Mouse (Mus musculus) left cerebral cortex, adult 18-20 months (tissue): ENCODE results near the gene Cep170b. TPM values are rescaled to one million over a fixed set of nuclear protein-coding genes. Genes with fewer than 3 reads are reported as not detected.

Source experiments
- DNase-seq, 2 experiments: peaks; one replicate each; pipeline ENCODE4 v3.0.0; 2021 to 2022; ENCODE audit warnings: low spot score in 2 of 2, mixed read lengths in 1 of 2
- total RNA-seq, 2 experiments: library from RNA; stranded (reverse); gene quantifications; 2 replicates each; pipeline ENCODE4 v1.2.3; 2021

The Cep170b gene
- total RNA-seq, 2 experiments from 2014 or later, result 267 to 284 TPM

DNA sequence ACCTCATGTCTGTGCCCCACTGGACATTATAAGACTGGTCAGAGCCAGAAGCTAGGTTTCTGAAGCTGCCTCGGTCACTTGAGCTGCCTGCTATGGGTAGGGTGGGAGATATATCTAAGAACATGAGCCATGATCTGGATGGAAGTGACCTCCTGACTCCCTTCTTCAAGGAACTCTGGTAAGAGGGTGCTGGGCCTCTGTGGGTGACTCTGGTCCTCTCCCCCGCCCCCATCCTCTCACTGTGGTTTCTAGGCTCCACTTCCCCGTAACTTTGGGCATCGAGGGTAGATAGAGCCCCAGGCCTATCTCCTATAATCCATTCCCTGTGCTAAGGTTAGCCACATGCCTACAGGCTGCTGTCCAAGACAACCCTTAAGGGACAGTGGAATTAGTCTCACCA lies 41.2 kb downstream of the Cep170b start:
- DNase-seq, result no peak

DNA sequence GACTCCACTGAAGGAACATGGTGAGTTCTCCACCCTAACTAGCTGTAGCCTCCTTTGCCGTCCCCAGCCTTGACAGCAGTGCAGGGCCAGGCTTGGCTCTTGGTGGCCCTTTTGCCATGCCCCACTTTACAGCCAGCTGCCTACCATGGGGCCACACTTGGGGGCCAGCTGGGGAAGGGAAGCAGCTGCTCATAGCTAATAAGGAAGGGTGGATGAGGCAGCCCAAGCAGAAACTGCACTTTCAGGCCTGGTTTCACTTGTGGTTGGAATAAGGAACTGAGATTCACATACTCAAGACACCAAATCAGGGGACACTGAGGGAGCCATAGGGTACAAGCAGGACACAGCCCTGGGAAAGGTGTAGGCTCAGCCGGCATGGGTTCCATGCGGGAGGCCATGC lies 41.8 kb downstream of the Cep170b start:
- DNase-seq, result no peak

DNA sequence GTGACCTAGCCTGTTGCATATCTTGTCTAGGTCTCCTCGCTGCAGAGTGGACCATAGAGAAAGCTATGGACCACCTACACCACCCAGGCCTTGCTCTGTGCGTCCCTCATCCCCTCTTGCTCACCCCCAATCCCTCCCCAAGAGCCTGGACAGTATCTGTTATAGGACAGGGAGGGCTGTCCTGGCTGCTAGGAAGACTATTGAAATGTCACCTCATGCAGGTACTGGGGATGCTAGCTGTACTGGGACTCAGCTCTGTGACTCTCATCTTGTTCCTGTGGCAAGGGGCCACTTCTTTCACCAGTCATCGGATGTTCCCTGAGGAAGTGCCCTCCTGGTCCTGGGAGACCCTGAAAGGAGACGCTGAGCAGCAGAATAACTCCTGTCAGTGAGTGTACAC lies 42.9 kb downstream of the Cep170b start:
- no peak for DNase-seq

DNA sequence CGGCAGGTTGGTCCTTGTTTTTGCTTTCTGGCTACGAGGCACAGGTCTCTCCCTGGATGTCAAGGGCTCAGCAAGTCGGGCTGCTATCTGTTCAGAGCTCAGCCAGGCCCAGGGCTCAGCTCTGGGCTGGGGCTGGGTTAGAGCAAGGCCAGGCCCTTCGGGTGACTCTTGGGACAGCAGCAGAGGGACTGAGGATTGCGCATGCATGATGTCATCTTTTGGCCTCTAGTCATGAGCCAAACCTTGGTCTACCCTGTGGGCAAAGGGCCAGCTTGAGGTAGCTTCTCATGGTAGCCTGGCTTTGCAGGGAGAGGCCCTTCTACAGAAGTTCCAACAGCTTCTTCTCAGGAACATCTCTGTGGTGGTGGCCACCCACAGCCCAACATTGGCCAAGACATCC lies 43.9 kb downstream of the Cep170b start:
- no peak for DNase-seq

DNA sequence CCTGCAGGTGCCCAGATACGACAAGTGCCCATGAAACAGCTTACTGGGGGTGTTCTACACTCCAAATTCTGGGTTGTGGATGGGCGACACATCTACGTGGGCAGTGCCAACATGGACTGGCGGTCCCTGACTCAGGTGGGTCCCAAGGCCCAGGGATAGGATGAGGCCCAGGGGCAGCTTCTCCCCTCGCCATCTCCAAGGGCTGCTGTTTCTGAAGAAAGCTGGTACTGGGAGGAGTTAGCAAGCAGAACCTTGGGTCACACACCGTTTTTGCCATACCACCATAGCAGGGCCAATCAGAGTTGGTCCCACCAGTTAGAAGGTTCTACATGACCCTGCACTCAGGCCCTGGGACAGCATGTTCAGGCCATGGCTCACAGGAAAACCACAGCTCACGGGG lies 44.7 kb downstream of the Cep170b start:
- DNase-seq, result no peak

DNA sequence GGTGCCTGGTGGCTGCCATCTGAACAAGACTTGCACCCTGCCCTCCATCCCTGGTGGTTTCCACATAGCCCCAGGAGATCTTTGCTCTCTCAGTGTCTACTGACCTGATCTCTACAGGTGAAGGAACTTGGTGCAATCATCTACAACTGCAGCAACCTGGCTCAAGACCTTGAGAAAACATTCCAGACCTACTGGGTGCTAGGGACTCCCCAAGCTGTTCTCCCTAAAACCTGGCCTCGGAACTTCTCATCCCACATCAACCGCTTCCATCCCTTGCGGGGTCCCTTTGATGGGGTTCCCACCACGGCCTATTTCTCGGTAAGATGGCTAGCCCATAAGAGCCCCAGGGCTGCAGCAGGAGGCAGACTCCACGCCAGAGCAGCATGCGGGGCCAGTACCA lies 46.3 kb downstream of the Cep170b start:
- no peak for DNase-seq

DNA sequence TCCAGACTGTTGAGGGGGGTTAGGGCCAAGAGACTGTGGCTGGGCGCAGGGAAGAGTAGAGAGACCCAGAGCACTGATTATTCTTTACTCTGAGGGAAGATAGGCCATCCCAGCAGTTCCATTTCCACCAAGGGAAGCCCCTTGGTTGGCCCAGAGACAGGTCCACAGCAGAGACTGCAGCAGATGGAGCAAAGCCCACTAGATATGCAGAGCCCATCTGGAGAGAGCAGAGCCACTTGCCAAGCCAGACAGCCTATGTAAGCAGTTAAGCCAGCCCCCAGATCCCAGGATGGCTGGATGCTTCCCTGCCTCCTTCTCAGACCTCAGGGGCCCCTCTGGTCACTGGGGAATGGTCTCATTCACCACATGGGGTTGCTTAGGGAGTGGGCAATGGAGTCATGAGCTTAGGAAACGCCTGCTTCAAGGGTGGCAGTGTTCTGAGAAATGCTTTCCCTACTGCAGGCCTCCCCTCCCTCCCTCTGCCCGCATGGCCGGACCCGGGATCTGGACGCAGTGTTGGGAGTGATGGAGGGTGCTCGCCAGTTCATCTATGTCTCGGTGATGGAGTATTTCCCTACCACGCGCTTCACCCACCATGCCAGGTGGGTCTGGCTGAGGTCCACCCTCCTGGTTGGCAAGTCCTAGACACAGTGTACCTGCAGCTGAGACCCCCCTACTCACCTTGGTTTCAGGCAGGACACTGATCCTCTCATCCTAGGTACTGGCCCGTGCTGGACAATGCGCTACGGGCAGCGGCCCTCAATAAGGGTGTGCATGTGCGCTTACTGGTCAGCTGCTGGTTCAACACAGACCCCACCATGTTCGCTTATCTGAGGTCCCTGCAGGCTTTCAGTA lies 47.0 kb downstream of the Cep170b start:
- DNase-seq, result no peak

DNA sequence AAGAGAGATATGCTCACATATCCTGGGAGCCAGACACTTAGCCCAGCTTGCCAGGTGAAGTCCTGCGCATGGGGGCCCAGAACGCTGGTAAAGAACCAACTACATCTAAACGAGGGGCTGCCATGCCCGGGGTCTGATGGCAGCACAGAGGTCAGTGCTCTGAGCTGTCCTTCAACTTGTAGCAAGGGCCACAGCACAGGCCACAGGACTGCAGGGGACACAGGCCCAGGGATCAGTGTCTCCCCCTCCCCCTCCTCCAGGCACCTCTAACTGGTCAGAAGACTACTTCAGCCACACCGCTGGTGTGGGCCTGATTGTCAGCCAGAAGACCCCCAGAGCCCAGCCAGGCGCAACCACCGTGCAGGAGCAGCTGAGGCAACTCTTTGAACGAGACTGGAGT lies 47.9 kb downstream of the Cep170b start:
- DNase-seq, result no peak

DNA sequence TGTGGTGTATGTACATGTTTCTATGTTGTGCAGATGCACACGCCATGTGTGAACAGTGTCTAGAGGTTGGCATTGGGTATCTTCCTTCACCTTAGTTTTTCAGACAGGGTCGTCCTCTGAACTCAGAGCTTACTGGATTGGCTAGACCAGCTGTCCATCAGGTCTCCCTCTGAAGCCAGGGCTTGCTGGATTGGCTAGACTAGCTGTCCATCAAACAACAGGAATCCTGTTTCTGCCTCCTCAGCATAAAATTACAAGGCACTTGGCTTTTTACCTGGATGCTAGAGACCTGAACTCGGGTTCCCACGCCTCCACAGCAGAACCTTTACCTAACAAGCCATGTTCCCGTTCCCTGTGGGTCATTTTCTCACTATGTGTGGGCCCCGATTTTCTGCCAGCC lies 48.8 kb downstream of the Cep170b start:
- peak in 1 of 2 experiments; percentile 26 for DNase-seq

DNA sequence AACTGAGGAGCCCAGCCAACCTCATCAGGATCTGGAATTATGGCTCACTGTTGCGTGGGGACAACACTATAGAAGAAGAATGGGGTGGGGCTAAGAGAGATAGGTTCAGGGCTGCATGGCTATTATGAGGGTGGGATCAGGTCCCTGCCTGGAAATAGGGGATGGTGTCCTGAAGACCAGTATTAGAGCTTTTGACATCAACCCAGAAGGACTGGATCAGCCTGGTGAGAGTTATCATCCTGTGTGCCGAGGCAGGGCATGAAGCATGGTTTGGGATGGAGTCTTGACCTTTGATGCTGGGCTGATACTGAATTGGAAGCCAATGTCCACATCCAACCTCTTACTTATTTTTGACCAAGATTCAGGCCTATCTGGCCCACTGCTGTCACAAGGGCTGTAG lies 49.5 kb downstream of the Cep170b start:
- no peak for DNase-seq

DNA sequence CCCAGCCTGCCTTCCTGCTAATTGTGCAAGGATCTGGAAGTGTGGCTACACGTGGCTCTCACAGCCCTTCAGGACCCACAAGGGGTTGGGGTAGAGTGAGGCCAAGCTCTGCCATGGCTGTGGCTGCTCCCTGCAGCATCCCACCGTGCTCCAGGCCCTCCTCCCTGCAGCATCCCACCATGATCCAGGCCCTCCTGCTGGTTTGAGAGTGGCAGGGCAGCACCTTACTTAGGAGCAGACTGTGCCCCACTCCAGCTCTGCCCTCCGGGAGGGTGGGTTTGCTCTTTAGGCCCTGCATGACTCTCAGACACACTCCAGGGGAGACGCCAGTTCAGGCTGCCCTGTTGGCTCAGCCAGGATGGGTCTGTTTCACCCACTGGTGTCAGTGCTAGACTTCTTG lies 50.1 kb downstream of the Cep170b start:
- DNase-seq, result no peak

DNA sequence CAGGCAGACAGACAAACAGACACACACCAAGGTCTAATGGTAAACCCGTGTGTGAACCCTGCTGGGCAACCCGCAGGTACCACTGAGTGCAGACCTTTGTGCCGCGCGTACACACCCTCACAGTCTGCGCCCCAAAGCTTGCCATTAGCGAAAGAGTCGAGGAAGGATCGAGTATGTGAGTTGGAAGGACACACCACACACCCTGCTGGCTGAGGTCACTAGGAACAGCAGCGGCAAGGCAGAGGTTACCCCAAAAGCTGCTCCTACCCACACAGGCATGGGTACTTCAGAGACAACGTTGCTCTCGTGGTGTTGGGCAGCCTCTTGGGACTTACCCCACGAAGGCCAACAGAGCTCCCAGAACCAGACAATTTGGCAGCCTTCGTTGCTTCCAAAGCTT lies 52.1 kb downstream of the Cep170b start:
- DNase-seq, result no peak

DNA sequence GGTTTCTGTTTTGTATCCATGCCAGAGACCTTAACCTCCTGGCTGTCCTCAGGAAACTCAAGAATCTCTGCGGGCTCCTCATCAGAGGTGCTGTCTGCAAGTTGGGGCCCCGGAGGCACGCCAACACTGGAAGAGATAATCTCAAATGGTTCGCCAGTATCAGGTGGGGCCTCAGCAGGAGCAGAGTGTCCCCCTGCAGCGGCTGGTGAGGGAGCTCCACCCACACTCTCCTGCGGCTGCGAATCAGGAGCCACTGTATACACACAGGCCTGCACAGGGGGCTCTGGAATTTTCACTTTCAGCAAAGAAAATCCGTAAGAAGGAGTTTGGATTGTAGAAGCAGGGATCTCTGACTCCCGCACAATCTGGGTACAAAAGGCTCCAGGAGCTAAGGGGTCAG lies 53.1 kb downstream of the Cep170b start:
- DNase-seq, result no peak

DNA sequence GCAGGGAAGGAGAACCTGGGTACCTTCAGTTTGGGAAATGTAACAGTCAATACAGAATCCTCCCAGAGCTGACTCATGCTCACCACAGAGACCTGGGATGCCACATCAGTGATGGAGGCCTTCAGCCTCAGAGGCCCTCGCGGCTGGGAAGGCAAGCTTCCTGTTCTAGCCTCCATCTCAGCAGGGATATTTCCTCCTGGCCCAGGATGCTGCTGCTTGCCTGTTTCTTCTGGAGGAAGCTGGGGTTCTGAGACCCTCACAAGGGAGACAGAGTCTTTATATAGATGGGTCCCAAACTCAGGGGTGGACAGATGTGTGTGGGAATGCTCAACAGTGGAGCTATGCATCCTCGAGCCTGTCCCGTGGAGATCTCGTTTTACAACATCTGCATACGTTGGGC lies 53.8 kb downstream of the Cep170b start:
- no peak for DNase-seq

DNA sequence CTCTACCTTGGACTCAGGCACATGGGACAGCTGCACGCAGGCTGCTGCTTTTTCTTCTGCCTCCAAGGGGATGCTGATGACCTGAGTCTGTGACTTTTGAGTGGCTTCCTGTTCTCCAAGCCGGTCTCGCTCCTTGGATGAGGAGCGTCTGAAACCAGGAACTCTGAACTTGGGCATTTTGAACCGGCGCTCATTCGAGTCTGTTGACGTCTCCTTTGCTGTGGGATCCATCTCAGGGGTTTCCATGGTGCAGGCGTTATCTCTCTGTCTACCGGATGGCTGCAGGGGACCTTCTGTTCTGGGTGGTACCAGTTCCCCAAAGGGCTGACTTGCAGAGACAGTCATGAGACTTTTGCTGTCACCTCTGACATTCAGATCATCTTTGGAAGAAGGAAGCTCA lies 54.2 kb downstream of the Cep170b start:
- DNase-seq, result no peak

DNA sequence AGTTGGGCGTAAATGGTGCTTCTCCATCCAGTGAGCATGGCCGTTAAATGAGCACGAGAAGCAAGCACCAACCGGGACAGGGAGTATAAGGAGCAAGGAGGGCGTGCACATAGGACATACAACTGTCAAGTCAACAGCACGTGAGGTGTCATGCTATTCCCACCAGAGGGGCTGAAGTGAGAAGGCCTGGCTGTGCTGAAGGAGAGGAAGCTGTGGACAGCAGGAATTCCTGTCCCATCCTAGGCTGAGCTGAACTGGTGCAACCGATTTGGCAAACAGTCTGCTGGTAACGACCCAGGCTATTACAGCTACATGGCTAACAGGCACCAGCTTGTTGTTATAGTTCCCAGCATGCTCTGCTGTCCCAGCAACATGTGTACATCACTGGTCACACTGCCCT lies 70.8 kb downstream of the Cep170b start:
- no peak for DNase-seq

DNA sequence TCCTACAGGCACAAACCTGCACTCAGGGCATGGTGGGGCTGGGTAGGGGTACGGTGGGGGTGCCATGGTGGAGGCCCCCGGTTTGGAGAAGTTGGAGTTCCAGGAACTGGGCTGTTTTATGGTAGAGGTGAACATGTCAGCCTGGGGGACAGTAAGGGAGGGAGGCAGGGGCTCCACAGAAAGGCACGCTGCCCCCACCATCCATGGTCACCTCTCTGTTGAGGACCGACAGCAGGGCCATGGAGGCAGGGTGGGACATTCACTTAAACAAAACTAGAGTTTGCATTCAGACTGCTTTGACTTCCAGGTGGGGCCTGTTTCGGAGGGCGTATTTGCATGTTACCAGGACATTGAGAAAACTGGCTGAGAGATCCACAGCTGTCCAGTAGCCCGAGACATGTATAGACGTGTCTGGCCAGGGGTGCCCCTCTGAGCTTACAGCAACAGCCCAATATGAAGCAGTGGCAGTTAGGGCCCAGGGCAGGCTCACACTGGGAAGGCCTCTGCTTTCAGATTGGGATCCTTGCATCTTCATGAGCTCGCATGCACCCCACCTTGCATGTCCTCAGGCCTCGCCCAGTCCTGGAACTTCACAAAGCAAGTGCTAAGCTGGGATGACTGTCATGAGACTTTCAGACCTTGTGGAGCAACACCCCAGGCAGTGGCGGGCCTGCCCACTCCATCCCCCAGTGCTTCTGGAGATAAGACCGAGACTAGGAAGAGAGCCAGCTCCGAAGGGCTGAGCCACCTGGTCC lies 73.5 kb downstream of the Cep170b start:
- no peak for DNase-seq

DNA sequence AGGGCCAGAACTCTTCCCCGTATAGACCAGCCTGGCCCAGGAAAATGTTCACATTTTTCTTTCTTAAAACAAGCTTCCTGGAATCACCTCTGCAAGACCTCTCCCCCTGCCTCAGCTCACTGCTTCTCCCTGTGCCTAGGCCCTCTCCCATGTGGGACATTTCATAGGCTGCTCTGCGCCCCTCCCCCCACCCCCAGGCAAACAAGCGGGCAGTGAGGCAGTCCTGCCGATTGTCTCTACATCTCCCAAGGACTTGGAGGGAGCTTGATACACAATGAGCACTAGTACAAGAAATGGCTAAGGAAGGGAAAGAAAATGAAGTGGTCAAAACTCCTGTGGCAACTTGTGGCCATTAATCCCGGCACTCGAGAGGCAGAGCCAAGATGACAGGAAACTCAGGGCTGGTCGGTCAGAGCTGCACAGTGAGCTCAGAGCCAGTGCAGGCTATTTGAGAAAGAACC lies 74.1 kb downstream of the Cep170b start:
- DNase-seq, result no peak

DNA sequence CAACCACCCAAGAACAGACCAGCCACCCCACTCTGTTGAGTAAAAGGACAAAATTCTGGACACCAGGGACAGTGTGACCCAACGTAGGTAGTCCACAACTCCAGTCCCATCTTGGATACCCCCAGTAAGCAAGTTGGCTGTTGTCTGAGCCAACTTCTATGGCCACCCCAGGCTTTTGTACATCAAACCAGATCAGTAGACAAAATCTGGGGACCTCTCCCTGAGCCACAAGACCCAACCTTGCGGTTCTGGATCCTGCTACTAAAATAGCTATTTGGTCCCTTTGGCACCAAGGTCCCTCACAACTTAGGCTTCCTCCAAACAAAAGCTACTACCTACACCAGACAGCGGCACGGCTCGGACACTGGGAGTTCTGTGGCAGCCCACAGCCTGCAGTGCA lies 74.7 kb downstream of the Cep170b start:
- no peak for DNase-seq

DNA sequence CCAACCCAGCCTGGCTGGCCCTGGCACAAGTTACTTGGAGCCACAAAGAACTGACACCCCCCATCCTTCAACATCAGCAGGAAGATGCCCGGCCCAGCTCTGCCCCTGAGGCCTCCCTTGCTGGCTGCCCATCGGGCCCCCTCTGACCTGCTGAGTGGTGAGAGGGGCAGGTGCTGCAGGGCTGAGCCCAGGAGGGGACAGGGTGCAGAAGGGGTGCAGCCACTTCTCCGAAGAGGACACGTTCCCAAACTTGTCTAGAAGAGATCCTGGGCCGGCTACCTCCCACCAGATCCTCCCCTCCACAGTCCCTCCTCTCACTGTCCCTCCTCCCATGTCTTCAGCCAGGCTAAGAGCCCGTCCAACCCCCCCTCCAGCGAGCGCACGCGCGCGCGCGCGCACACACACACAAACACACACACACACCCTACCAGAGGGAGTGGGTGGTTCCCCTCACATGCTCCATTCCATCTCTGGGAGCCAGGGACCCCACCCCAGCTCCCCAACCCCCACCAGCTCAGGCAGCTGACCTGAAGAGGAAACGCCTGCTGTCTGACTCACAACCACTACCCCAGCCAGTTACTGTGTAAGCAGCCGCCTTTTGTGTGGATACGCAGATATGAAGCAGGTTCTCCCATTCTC lies 75.3 kb downstream of the Cep170b start:
- no peak for DNase-seq
